Mouse (Mus musculus) C2C12 (cell line): ENCODE measurements around the gene Gpr146. TPM values are rescaled to one million over a fixed set of nuclear protein-coding genes. Genes with fewer than 3 reads are reported as not detected.

ENCODE experiments used
- H3K27me3 ChIP-seq: one replicate; pipeline ENCODE4 v1.6.1; 2011; ENCODE audit not compliant: control insufficient read depth, insufficient read depth, insufficient read length
- H3K36me3 ChIP-seq: one replicate; pipeline ENCODE4 v1.6.1; 2011; ENCODE audit not compliant: control insufficient read depth, insufficient read depth
- H3K4me3 ChIP-seq: one replicate; pipeline ENCODE4 v1.5.1; 2011; ENCODE audit warnings: mild to moderate bottlenecking, control low read depth; ENCODE audit not compliant: poor library complexity, insufficient read depth, severe bottlenecking
- H3K79me2 ChIP-seq: one replicate; pipeline ENCODE4 v1.6.1; 2011; ENCODE audit not compliant: control insufficient read depth, insufficient read depth
- H3K79me3 ChIP-seq: one replicate; pipeline ENCODE4 v1.6.1; 2011; ENCODE audit warnings: low read depth, control low read depth
- H3ac ChIP-seq: one replicate; pipeline ENCODE3; 2011; ENCODE audit warnings: low read depth; ENCODE audit not compliant: control insufficient read depth, insufficient read length
- CEBPB ChIP-seq: IDR thresholded peaks from one replicate; pipeline ENCODE4 v1.6.1; 2011; ENCODE audit warnings: low read depth, mild to moderate bottlenecking, control low read depth, moderate library complexity
- CTCF ChIP-seq: IDR thresholded peaks from one replicate; pipeline ENCODE4 v1.5.1; 2011; ENCODE audit not compliant: control insufficient read depth, insufficient read depth, insufficient read length
- FOSL1 ChIP-seq: IDR thresholded peaks from one replicate; pipeline ENCODE4 v1.8.0; 2011; ENCODE audit warnings: mild to moderate bottlenecking, low read length; ENCODE audit not compliant: poor library complexity, insufficient read depth, severe bottlenecking
- MAX ChIP-seq: IDR thresholded peaks from one replicate; pipeline ENCODE4 v1.6.1; 2011; ENCODE audit warnings: mild to moderate bottlenecking, control low read depth
- MYOD1 ChIP-seq: IDR thresholded peaks from one replicate; pipeline ENCODE4 v1.6.1; 2011; ENCODE audit warnings: low read depth; ENCODE audit not compliant: control insufficient read depth, insufficient read length
- MYOG ChIP-seq: IDR thresholded peaks from one replicate; pipeline ENCODE4 v1.6.1; 2011; ENCODE audit not compliant: control insufficient read depth, insufficient read length; ENCODE audit errors: extremely low read depth
- USF1 ChIP-seq: IDR thresholded peaks from one replicate; pipeline ENCODE4 v1.6.1; 2011; ENCODE audit warnings: low read depth, mild to moderate bottlenecking, control low read depth, moderate library complexity
- microRNA-seq: library from miRNA; unstranded; fragments of <30 nt; microRNA quantifications from one replicate; pipeline ENCODE4, GENCODE M21; 2019; ENCODE audit warnings: borderline microRNAs expressed
- polyA plus RNA-seq: library from polyadenylated mRNA; unstranded; fragments of >200 nt; fragmentation: generic; extraction: Trizol; gene quantifications from one replicate; pipeline ENCODE4 v1.2.1, GENCODE M21; 2012; ENCODE audit warnings: missing spikeins

Gene Gpr146
- polyA plus RNA-seq, 1 experiment = 1.7 TPM

GRCm38 (mm10) chr5:139440451-139440850, 63.0 kb downstream of the Gpr146 start:
- TF ChIP-seq CEBPB (no peak), FOSL1 (no peak), MAX (no peak), USF1 (no peak), MYOD1 (no peak), CTCF (no peak), MYOG (no peak)

GRCm38 (mm10) chr5:139440926-139441725, 63.6 kb downstream of the Gpr146 start:
- no peaks in the 10 kb centered on the region for H3K79me2 ChIP-seq
- H3K4me3 ChIP-seq = no peak overlapping the region
- H3K36me3 ChIP-seq = no peaks in the 10 kb centered on the region
- TF ChIP-seq CTCF (no peak), USF1 (no peak), MYOG (no peak), FOSL1 (no peak), CEBPB (no peak), MYOD1 (no peak), MAX (no peak)
- H3ac ChIP-seq = no peak overlapping the region
- H3K27me3 ChIP-seq = no peaks in the 10 kb centered on the region
- H3K79me3 ChIP-seq = peaks cover 1% of the 10 kb centered on the region

More at GRCm38 (mm10) chr5:139440451-139440850, 63.0 kb downstream of the Gpr146 start:
- Histone ChIP-seq H3K4me3 (no peak overlapping the region), H3K36me3 (no peaks in the 10 kb centered on the region), H3K79me2 (no peaks in the 10 kb centered on the region), H3K79me3 (peaks cover 1% of the 10 kb centered on the region), H3ac (no peak overlapping the region), H3K27me3 (no peaks in the 10 kb centered on the region)

GRCm38 (mm10) chr5:139441726-139442018, 64.2 kb downstream of the Gpr146 start:
- TF ChIP-seq FOSL1 = no peak
- TF ChIP-seq CTCF = no peak
- no peak for TF ChIP-seq USF1
- no peak for TF ChIP-seq MYOD1
- TF ChIP-seq CEBPB = no peak
- TF ChIP-seq MYOG = no peak
- H3K4me3 ChIP-seq = no peak overlapping the region
- H3K79me2 ChIP-seq = no peaks in the 10 kb centered on the region
- H3K36me3 ChIP-seq = no peaks in the 10 kb centered on the region
- no peaks in the 10 kb centered on the region for H3K27me3 ChIP-seq
- no peak overlapping the region for H3ac ChIP-seq
- H3K79me3 ChIP-seq = peaks cover 1% of the 10 kb centered on the region

GRCm38 (mm10) chr5:139442428-139442827, 64.9 kb downstream of the Gpr146 start:
- H3K36me3 ChIP-seq = no peaks in the 10 kb centered on the region
- H3K27me3 ChIP-seq = no peaks in the 10 kb centered on the region
- H3K79me3 ChIP-seq = peaks cover 1% of the 10 kb centered on the region
- H3ac ChIP-seq = no peak overlapping the region
- H3K79me2 ChIP-seq = no peaks in the 10 kb centered on the region
- H3K4me3 ChIP-seq = no peak overlapping the region
- TF ChIP-seq MYOD1 = peak; percentile 75
- TF ChIP-seq FOSL1 = no peak

GRCm38 (mm10) chr5:139442962-139443361, 65.5 kb downstream of the Gpr146 start:
- no peaks in the 10 kb centered on the region for H3K36me3 ChIP-seq
- TF ChIP-seq CTCF = no peak
- no peak for TF ChIP-seq FOSL1
- no peaks in the 10 kb centered on the region for H3K27me3 ChIP-seq
- no peak overlapping the region for H3ac ChIP-seq
- H3K4me3 ChIP-seq = no peak overlapping the region
- peaks cover 1% of the 10 kb centered on the region for H3K79me3 ChIP-seq
- H3K79me2 ChIP-seq = no peaks in the 10 kb centered on the region

- Histone ChIP-seq H3K79me3 (peaks cover 1% of the 10 kb centered on the region), H3K4me3 (no peak overlapping the region), H3K79me2 (peaks cover 7% of the 10 kb centered on the region), H3ac (no peak overlapping the region), H3K36me3 (no peaks in the 10 kb centered on the region), H3K27me3 (no peaks in the 10 kb centered on the region)
- no peak for TF ChIP-seq MYOD1
- no peak for TF ChIP-seq USF1
- no peak for TF ChIP-seq CTCF
- no peak for TF ChIP-seq MYOG
- TF ChIP-seq FOSL1 = no peak
- TF ChIP-seq MAX = no peak
- TF ChIP-seq CEBPB = no peak
Observed at GRCm38 (mm10) chr5:139445258-139445657, 67.8 kb downstream of the Gpr146 start.

Small RNA genes lying within 50 kb of the gene (microRNA-seq; reads per million reads assigned to microRNA genes)
- 349 reads per million, percentile 81 among the genes with 10 or more reads in this experiment for gene Mir339

Other genes with a start within 250 kb of the Gpr146 start
- 1.7 TPM for gene Prkar1b, start 227.7 kb upstream of the Gpr146 start, polyA plus RNA-seq
- 32.6 TPM for gene Dnaaf5, start 227.5 kb upstream of the Gpr146 start, polyA plus RNA-seq
- 39.4 TPM for gene Sun1, start 177.1 kb upstream of the Gpr146 start, polyA plus RNA-seq
- 133 TPM for gene Get4, start 125.4 kb upstream of the Gpr146 start, polyA plus RNA-seq
- gene Adap1, start 52.1 kb upstream of the Gpr146 start, polyA plus RNA-seq = 0.06 TPM
- 52.9 TPM for gene Cox19, start 26.3 kb upstream of the Gpr146 start, polyA plus RNA-seq
- not detected for gene Cyp2w1, start 25.1 kb upstream of the Gpr146 start, polyA plus RNA-seq
- gene C130050O18Rik, start 27.6 kb downstream of the Gpr146 start, polyA plus RNA-seq = 0.20 TPM
- gene Gper1, start 45.5 kb downstream of the Gpr146 start, polyA plus RNA-seq = 18.8 TPM
- gene 3110082I17Rik, start 82.8 kb downstream of the Gpr146 start, polyA plus RNA-seq = 31.4 TPM
- gene Zfand2a, start 106.9 kb downstream of the Gpr146 start, polyA plus RNA-seq = 23.6 TPM
- not detected for gene Uncx, start 165.8 kb downstream of the Gpr146 start, polyA plus RNA-seq